25 mouse cellular contexts compared by ENCODE assay signal in the genomic region with DNA sequence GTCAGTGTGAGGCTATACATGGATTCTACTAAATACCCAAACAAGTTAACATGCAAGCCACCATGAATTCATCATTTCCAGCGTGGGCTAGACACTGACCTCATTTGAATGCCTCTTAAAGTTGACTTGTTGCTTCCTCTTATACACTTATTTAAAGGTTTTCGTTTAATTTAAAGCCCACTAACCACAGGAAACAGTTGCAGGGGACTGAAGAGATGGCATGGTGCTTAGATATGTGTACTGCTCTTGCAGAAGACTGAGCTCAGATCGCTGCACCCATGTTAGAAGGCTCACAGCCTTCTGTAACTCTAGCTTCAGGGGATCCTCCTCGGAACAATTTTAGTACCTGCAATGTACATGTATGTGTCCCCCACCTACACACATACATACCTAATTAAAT.
"Had no signal": no experiment of that assay in that cellular context is flagged by ENCODE, and none has a peak within 500 bp of the region (broad histone marks: within the 10 kb centered on the region; RNA-seq: fewer than 3 reads in every experiment).

No protein-coding gene starts in this region.

- ATAC-seq: hindbrain, postnatal 0 days; intestine, embryonic 16.5 days had no signal

- H3K4me1 ChIP-seq: heart, embryonic 12.5 days; hindbrain, embryonic 13.5 days; hindbrain, embryonic 15.5 days had no signal

- DNase-seq: gastrocnemius, adult 2 months; gastrocnemius, postnatal 10 days; gastrocnemius, postnatal 25 days; heart, adult 11 months; heart, adult 2 months; heart, postnatal 10 days; heart, postnatal 4 days; kidney, adult 11 months; kidney, adult 2 months; kidney, adult 9 months; kidney, postnatal 14 days; kidney, postnatal 36 days; liver had no signal

- H3K4me3 ChIP-seq: gastrocnemius, adult 2 months; heart, adult 2 months; heart, embryonic 12.5 days; hindbrain, embryonic 13.5 days; hindbrain, embryonic 15.5 days; kidney, embryonic 15.5 days; layer of hippocampus, adult 2 months; left cerebral cortex, adult 2 months; limb, embryonic 10.5 days; limb, embryonic 12.5 days had no signal

- H3K27ac ChIP-seq: gastrocnemius, adult 2 months; heart, adult 2 months; hindbrain, embryonic 13.5 days; hindbrain, embryonic 15.5 days; hindbrain, postnatal 0 days; kidney, embryonic 15.5 days; kidney, postnatal 0 days; layer of hippocampus, adult 2 months; left cerebral cortex, adult 2 months; limb, embryonic 10.5 days had no signal

- H3K4me2 ChIP-seq: heart, embryonic 12.5 days; hindbrain, embryonic 13.5 days; hindbrain, embryonic 15.5 days; kidney, embryonic 15.5 days; limb, embryonic 12.5 days; liver, embryonic 11.5 days had no signal

- H3K36me3 ChIP-seq: heart, embryonic 12.5 days; hindbrain, embryonic 13.5 days; hindbrain, embryonic 15.5 days; kidney, embryonic 15.5 days; limb, embryonic 10.5 days; limb, embryonic 12.5 days had no signal

- H3K9ac ChIP-seq: heart, embryonic 12.5 days; hindbrain, embryonic 13.5 days; hindbrain, embryonic 15.5 days; kidney, embryonic 15.5 days; limb, embryonic 12.5 days had no signal

- H3K9me3 ChIP-seq: hindbrain, embryonic 13.5 days; hindbrain, embryonic 15.5 days; kidney, embryonic 15.5 days; limb, embryonic 10.5 days; limb, embryonic 12.5 days had no signal

- H3K27me3 ChIP-seq: heart, embryonic 12.5 days; hindbrain, embryonic 13.5 days; hindbrain, embryonic 15.5 days; kidney, embryonic 15.5 days had no signal
